Mouse (Mus musculus) erythroblast, adult 5-6 weeks (primary cell): Measurements from ENCODE around the gene Rasip1. TPM values are rescaled to one million over a fixed set of nuclear protein-coding genes. Genes with fewer than 3 reads are reported as not detected.

ENCODE experiments used
- ATAC-seq: replicated peaks from 2 replicates; pipeline ENCODE4 v1.8.0; 2016; ENCODE audit warnings: moderate number of reproducible peaks, mild to moderate bottlenecking, moderate TSS enrichment, inconsistent platforms; ENCODE audit not compliant: poor library complexity, low FRiP score, severe bottlenecking
- total RNA-seq, 2 experiments: library from RNA; stranded (forward) in 1 of 2; stranded (reverse) in 1 of 2; fragments of 150-400 nt in 1 of 2; fragments of 200-764, 138-1000 nt in 1 of 2; gene quantifications; 2 replicates each; pipeline versions ENCODE4 v1.2.3 to v1.2.4; 2015 to 2017; ENCODE audit warnings: low replicate concordance in 2 of 2

The Rasip1 gene
- total RNA-seq, 2 experiments from 2014 or later = not detected

GRCm38 (mm10) chr7:45621443-45621842 lies 5.8 kb upstream of the Rasip1 start, which contains the start of gene Izumo1:
TSS of gene Izumo1 (plus strand) at chr7:45621811.
- ATAC-seq = no peak

GRCm38 (mm10) chr7:45623507-45623906 lies 3.8 kb upstream of the Rasip1 start:
- no peak for ATAC-seq

- no peak for ATAC-seq
These were observed 2.6 kb upstream of the Rasip1 start for GRCm38 (mm10) chr7:45624718-45625117.

GRCm38 (mm10) chr7:45625481-45625880 lies 1.8 kb upstream of the Rasip1 start:
- no peak for ATAC-seq

- no peak for ATAC-seq
These were observed 664 bp upstream of the Rasip1 start for GRCm38 (mm10) chr7:45626571-45627076.

GRCm38 (mm10) chr7:45628364-45629294 lies 1.3 kb downstream of the Rasip1 start:
- ATAC-seq = peak; percentile 75

GRCm38 (mm10) chr7:45630064-45630907 lies 3.0 kb downstream of the Rasip1 start:
- ATAC-seq = no peak

- no peak for ATAC-seq
These were observed 5.2 kb downstream of the Rasip1 start for GRCm38 (mm10) chr7:45632499-45632898.

- no peak for ATAC-seq
These were observed 7.8 kb downstream of the Rasip1 start for GRCm38 (mm10) chr7:45634946-45635681.

GRCm38 (mm10) chr7:45635711-45636688 lies 8.7 kb downstream of the Rasip1 start:
- no peak for ATAC-seq

GRCm38 (mm10) chr7:45637710-45638109 lies 10.4 kb downstream of the Rasip1 start:
- ATAC-seq = no peak

- ATAC-seq = no peak
These were observed 11.5 kb downstream of the Rasip1 start for GRCm38 (mm10) chr7:45638623-45639401.

- ATAC-seq = no peak
These were observed 12.3 kb downstream of the Rasip1 start, which contains the start of gene Mamstr for GRCm38 (mm10) chr7:45639561-45640027. TSS of gene Mamstr (plus strand) at chr7:45639977.

- no peak for ATAC-seq
These were observed 13.1 kb downstream of the Rasip1 start for GRCm38 (mm10) chr7:45640191-45640957.

GRCm38 (mm10) chr7:45641391-45642040 lies 14.2 kb downstream of the Rasip1 start:
- ATAC-seq = no peak

- no peak for ATAC-seq
These were observed 14.8 kb downstream of the Rasip1 start for GRCm38 (mm10) chr7:45642083-45642482.
